Mouse (Mus musculus) embryonic fibroblast, embryonic 13.5 days (primary cell): Measurements from ENCODE around the gene Kif27.

ENCODE experiments used
- CTCF ChIP-seq: IDR thresholded peaks from 2 replicates; pipeline ENCODE4 v1.5.1; 2011; ENCODE audit warnings: mild to moderate bottlenecking, control low read depth, low read length, moderate library complexity, borderline replicate concordance; ENCODE audit not compliant: insufficient read depth
- POLR2A ChIP-seq: IDR thresholded peaks from 2 replicates; pipeline ENCODE4 v1.6.1; 2011; ENCODE audit warnings: low read depth, mild to moderate bottlenecking, control low read depth, low read length, moderate library complexity

DNA sequence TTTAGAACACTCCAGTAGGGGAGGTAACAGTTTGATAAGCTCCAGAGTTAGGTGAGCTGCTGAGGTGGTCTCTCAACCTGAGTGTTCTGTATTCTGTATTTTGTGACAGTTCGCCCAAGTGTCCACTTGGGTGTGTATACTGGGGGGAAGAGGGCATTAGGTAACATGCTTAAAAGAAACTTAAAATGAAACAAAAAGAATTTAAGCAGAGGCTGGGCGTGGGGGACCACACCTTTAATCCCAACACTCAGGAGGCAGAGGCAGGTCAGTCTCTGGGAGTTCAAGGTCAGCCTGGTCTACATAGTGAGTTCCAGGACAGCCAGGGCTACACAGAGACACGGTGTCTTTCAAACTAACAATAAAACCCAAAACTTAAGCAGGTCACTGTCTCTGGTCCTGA is 78.4 kb downstream of the Kif27 start:
- no peak for TF ChIP-seq CTCF
- TF ChIP-seq POLR2A: no peak
